Mouse (Mus musculus) left cerebral cortex, adult 9 months (tissue): ENCODE measurements around the gene Pld1.

Source experiments
- DNase-seq, 2 experiments: peaks; one replicate each; pipeline ENCODE4 v3.0.0; 2022; ENCODE audit warnings: low spot score in 2 of 2

The Pld1 gene

GRCm38 (mm10) chr3:27991100-27991703, 52.7 kb downstream of the Pld1 start:
- no peak for DNase-seq

DNA sequence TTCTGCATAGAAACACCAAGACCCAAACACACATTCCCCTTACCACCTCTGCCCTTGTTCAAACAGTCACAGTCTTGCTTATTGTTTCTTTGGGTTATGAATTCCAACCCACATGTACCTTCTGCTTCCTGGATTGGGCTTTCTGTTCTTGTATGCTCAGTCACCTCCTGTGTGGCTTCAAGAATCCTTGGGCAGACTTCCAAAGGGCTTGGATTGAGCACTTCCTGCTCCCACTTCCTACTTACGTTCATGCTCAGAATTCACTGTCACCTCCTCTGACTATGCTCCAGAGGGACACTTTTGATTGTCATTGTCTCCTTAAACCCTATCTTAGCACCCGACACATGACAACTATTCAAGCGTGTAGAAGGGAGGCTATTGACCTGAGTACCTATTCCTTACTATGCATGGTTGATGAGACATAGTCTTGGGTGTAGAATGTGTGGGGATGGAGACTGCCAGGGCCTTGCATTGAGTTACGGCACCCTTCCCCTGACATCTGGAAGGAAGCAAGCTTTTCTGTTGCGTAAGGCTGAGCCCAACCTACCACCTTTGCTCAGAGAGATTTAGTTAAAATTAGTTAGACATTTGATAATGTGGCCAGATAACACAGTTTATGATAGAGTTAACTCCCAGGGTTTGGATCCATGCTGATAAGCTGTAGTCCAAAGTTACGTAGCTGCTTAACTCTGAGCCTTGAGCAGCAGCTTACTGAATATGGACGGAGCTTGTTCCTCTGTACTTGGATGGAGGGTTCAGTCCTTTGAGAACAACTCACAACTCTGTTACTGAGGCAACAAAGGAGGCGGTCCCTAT, 55.9 kb downstream of the Pld1 start:
- no peak for DNase-seq

DNA sequence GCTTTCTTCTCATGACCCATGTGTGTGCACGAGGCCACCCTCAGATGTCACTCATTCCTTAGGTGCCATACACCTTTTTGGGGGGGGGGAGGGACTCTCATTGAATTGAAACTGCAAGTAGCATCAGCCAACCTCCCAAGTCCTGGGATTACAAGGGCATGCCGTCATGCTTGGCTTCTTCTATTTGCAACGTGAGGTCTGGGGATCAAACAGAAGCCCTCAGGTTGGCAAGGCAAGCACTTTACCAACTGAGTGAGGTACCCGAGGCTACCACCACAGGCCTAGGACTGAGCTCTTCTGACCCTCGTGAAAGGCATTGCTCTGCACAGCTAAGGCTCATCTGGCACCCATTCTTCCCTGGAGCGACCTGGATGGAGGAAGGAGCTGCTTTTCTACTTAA, 65.8 kb downstream of the Pld1 start:
- no peak for DNase-seq

GRCm38 (mm10) chr3:28007684-28008083, 69.2 kb downstream of the Pld1 start:
- no peak for DNase-seq

DNA sequence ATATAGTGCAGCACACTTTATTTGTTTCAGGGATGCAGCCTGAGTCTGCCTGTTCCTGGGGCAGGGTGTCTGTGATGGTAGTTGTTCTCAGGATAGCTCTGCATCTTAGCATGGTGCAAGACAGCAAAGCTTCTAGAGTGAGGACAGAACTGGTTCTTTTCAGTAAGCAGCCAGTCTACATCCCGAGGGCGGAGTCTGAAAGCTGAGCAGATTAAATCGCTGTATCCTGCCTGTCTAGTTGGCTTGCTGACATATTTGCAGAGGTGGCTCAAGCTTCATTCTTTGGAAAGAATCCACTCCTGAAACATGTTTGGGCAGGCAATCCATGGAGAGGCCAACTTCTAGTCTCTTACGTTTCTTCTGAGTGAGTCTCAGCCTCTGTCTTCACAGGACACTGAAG, 69.9 kb downstream of the Pld1 start:
- no peak for DNase-seq

DNA sequence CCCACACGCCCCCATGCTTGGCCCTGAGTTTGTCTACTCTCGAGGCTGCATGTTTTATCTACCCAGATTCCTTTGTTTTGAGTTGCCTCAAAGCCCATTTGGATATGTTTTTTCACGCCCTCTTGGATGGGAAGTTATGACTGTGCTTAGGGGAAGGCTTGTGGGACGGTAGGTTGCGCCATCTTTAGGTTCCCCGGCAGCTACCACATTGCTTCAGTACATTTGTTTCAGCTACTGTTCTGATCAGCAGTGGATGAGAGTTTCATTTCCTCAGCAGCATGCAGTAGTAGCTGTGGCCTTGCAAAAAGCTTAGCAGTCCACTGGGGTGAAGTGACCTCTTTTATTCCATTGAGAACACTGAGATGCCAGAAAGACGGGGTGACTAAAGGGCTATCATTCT, 73.7 kb downstream of the Pld1 start:
- no peak for DNase-seq

GRCm38 (mm10) chr3:28013441-28013840, 74.9 kb downstream of the Pld1 start:
- no peak for DNase-seq

DNA sequence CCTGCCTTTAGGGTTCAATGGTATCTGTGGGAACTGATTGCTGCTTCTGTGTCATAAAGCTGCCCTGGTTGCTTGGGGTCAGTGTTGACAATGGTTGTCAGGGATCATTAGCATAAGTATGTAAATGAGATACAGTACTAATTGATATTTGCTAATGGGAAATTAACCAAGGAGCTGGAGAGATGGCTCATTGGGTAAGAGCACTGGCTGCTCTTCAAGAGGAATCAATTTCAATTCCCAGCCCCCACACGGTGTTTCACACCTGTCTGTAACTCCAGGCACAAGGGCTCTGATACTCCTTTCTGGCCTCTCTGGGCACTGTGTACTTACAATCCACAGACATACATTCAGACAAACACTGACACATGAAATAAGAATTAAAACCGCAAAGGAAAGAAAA, 78.5 kb downstream of the Pld1 start:
- DNase-seq, result no peak

DNA sequence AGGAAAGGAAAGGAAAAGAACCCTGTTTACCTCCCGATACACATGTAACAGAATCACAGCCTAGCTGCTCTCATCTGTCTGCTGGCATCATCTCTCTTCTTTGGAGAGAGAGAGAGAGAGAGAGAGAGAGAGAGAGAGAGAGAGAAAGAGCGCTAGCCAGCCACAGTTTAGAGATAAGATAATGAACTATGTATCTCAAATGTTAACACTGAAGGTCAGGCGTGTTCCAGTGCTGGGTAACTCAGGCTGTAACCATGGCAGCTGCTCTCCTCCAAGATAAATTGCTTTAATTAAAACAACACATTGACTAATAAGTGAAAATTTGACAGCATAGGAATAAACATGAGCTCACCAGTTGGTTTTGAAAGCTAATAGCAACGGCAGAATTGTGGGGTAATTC, 81.2 kb downstream of the Pld1 start:
- no peak for DNase-seq

DNA sequence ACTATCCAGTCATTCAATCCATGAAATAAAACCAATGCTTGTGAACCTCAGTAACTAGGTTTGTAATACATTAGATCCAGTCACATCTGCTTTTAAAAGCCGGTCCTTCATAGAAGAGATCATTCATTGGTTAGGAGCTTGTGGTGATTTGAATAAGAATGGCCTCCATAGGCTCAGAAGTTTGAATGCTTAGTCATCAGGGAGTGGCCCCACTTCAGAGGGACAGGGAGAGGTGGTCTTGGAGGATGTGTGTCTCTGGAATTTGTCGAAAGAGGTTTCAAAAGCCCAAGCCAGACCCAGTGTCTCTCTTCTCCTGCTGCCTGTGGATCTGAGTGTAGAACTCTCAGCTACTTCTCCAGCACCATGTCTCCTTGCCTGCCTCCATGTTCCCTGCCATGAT, 81.9 kb downstream of the Pld1 start:
- no peak for DNase-seq

- no peak for DNase-seq
These were observed 83.7 kb downstream of the Pld1 start for GRCm38 (mm10) chr3:28022191-28022590.

DNA sequence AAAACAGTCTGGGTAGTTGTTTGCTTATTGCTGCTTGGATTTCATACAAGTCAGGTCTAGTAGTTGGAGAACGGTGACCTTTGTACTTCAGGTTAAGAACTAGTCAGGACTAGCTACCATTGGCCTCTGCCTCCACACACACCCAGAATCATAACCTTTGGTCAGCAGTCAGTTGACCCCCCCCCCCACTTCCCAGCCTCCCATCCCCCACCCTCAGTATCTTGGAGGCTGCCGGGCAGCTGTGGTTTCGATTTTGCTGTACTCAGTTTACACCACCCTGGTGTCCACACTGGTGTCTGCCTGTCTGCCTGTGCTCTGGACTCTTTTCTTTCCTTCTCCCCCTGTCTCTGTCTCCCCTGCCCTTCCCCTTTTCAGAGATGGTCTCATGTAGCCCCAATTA, 88.4 kb downstream of the Pld1 start:
- DNase-seq, result no peak

GRCm38 (mm10) chr3:28028456-28028855, 90.0 kb downstream of the Pld1 start:
- no peak for DNase-seq

DNA sequence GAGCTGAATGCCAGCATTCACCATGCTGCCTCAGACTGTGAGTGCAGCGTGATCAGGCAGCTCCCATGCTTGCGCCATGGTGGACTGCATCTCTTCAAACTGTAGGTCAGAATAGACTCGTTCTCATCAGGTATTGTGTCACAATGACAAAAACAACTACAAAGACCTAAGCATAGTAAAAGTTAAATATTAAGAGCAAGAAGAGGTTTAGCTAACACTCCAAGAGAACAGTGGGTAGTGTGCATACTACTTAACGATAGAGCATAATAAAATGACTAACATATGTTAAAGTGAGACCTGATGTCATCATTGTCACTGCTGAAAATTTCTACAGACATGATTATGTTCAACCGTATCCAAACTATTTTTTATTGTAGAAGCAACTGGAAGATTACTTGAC, 92.4 kb downstream of the Pld1 start:
- no peak for DNase-seq

DNA sequence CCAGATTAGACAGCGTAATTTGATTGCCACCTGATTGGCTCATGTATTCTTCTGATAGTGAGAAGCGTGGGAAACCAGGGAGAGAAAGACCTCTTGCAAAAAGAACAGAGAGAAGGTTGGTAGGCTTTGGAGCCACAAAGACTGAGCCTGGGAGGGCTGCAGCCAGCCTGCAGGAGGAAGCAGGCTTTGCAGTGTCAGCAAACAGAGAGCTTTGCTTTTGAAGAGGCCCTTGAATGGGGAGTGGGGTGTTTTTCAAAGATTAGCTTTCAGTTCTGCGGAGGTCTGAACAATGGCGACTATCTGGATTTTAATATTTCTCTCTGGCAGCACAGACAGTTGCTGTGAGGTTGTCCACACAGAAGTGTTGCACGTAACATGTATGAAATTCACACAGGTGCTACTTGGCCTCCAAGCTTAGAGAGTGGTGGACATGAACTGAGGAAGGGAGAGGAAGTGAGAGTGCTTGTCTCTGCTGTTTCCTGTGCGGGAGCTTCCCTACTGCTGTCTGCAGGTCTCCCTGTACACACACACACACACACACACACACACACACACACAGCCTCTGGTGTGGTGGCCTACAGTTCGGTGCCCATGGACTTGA, 93.2 kb downstream of the Pld1 start:
- peak in 1 of 2 experiments; percentile 32 for DNase-seq

DNA sequence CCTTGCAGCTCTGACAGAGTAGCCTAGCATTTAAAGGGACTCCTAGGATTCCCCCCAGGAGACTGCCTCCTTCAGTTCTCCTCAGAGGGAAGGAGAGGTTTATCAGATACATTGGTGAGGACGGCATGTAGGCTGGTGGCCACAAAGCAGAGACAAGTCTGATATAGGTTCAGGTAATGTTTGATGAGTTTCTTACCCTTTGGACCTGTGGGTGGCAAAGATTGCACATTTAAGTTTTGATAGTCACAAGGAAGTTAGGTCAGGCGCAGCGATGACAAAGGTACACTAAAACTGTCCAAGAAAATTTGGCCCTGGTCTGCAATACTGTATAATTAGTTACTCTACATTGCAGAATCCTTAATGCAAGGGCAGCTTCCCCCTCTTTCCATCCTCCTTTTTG, 95.4 kb downstream of the Pld1 start:
- no peak for DNase-seq

GRCm38 (mm10) chr3:28034707-28035333, 96.3 kb downstream of the Pld1 start:
- DNase-seq, result peak in 1 of 2 experiments; percentile 21

DNA sequence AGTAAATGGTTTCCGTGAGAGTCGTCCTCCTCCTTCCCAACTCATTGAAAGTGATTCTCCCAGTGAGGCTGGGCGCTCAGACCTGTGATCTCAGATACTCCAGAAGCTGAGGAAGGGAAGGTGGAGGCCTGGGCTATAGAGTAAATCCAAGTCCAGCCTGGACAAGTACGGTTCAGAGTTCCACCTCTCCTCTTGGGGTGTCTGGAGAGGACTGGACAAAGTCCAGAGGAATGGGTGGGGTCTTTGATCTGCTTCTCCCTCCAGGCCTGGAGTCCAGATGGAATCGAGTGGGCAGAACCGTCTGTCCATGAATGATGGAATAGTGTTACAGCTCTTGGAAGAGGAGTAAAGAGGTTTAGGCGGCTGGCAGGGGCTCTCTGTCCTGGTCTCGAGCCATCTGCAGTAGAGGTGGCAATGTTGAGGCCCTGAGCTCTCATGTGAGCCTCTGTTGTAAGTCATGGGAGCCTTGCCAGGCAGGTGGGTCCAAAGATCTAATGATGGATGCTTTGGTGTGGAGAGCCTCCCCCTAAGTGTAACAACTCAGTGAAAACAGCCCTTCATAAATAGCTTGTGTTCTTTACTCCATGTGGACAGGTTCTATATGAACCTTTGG, 98.9 kb downstream of the Pld1 start:
- DNase-seq, result no peak

DNA sequence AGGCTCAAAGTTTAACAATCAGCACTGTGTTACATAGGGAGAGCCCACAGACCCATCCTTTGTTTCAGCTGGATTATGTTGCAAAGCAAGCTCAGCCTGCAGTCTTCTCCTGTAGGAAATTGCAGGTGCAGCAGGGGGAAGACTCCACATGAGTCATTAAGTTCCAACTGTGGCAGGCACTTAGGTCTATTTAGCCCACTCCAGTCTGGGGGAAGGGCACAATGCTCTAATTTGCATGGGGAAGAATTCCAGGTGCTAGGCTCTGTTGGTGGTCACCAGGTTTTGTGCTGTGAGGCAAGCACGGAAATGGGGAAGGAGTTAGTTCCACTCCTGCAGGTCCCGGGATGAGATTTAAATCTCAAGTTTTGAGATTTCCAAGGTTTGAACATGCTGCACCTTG, 99.6 kb downstream of the Pld1 start:
- no peak for DNase-seq

GRCm38 (mm10) chr3:28039760-28040159, 101.3 kb downstream of the Pld1 start:
- DNase-seq, result peak in 1 of 2 experiments; percentile 37

- DNase-seq, result no peak
These were observed 102.7 kb downstream of the Pld1 start for GRCm38 (mm10) chr3:28041236-28041635.

DNA sequence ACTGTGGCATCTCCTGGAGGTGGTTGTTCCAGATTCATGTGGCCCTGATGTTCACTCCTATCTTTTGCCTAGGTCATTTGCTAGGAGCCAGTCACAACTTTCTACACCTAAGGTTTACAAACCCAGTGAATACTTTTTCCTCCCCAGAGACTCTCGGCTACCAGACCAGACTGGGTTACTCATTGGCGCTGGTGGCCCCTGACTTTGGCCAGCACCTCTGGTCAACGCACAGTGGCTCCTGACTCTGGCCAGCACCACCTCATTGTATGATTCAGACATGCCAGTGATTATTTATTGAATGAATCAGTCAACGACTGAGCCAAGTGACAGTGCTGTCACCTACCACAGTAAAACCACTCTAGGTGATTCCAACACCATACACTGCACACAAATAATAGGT, 103.9 kb downstream of the Pld1 start:
- no peak for DNase-seq
